Mouse (Mus musculus): ENCODE results near the gene Tmem82. TPM values are rescaled to one million over a fixed set of nuclear protein-coding genes. Genes with fewer than 3 reads are reported as not detected.

Gene Tmem82
- total RNA-seq, 2 experiments from 2014 or later: 0.66 to 1.8 TPM

DNA sequence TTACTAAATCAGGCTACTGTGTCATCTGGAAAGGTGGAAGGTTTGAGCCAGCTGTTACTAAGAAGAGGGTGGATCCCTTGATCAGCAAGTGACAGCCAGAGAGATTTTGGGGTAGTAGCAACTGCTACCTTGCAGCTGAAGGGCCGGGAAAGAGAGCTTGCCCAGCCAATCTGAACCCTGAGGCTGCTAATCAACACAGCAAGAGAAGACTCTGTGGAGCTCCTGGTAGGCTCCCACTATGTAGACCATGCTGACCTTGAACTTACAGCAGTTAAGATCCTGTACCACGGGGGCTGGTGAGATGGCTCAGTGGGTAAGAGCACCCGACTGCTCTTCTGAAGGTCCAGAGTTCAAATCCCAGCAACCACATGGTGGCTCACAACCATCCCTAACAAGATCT lies 53.8 kb downstream of the Tmem82 start:
- no peak for DNase-seq
- intact Hi-C loops (cut with DNase I; ENCODE audit: low total_unique reads): no loop called here

DNA sequence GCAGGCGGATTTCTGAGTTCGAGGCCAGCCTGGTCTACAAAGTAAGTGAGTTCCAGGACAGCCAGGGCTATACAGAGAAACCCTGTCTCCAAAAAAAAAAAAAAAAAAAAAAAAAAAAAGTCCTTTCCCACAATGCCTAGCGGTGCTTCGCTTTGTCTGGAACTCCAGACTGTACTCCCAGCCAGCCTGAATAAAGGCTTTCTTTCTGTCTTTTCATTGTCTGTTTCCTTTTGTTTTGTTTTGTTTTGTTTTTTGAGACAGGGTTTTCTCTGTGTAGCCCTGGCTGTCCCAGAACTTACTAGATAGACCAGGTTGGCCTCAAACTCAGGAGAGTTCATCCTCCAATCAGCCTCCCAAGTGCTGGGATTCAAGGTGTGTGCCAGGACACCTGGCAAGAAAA lies 54.2 kb downstream of the Tmem82 start:
- intact Hi-C loops (cut with DNase I; ENCODE audit: low total_unique reads): no loop called here
- no peak for DNase-seq

Other genes starting within 250 kb of the Tmem82 start
- gene Clcnka, start 219.9 kb downstream of the Tmem82 start, total RNA-seq (2021): 1 to 10 TPM; 1.2 to 1.8 TPM
- gene Clcnkb, start 202.6 kb downstream of the Tmem82 start, total RNA-seq (2021): under 1 TPM; 0.31 to 0.80 TPM
- 100 to 1,000 TPM; 218 to 313 TPM for gene Hspb7, start 197.9 kb downstream of the Tmem82 start, total RNA-seq (2021)
- gene Srarp, start 182.5 kb downstream of the Tmem82 start, total RNA-seq (2021): not detected
- 10 to 100 TPM; 16.2 to 16.7 TPM for gene Zbtb17, start 174.0 kb downstream of the Tmem82 start, total RNA-seq (2021)
- 10 to 100 TPM; 20.1 to 22.1 TPM for gene Spen, start 80.0 kb downstream of the Tmem82 start, total RNA-seq (2021)
- gene Fblim1, start 12.5 kb downstream of the Tmem82 start, total RNA-seq (2021): 1 to 10 TPM; 2.5 to 3.9 TPM
- gene Slc25a34, start 5.2 kb upstream of the Tmem82 start, total RNA-seq (2021): 10 to 100 TPM in 1 of 2 experiments, 1 to 10 TPM in 1; 9.0 to 17.7 TPM
- gene Plekhm2, start 46.3 kb upstream of the Tmem82 start, total RNA-seq (2021): 10 to 100 TPM; 22.2 to 27.7 TPM
- gene Rsc1a1, start 67.0 kb upstream of the Tmem82 start, total RNA-seq (2021): 1 to 10 TPM; 6.0 TPM
- gene Ddi2, start 104.8 kb upstream of the Tmem82 start, total RNA-seq (2021): 10 to 100 TPM; 35.0 to 37.6 TPM
- gene Agmat, start 128.0 kb upstream of the Tmem82 start, total RNA-seq (2021): under 1 TPM in 1 of 2 experiments, not detected in 1; 0.82 TPM
- 1 to 10 TPM; 8.6 to 9.4 TPM for gene Dnajc16, start 172.3 kb upstream of the Tmem82 start, total RNA-seq (2021)
- 1 to 10 TPM; 3.7 to 4.8 TPM for gene Casp9, start 175.0 kb upstream of the Tmem82 start, total RNA-seq (2021)
- gene Cela2a, start 207.5 kb upstream of the Tmem82 start, total RNA-seq (2021): not detected
- not detected for gene Ctrc, start 227.7 kb upstream of the Tmem82 start, total RNA-seq (2021)